Mouse (Mus musculus) testis, adult 2 months (tissue): ENCODE measurements around the gene Asb15. TPM values are rescaled to one million over a fixed set of nuclear protein-coding genes. Genes with fewer than 3 reads are reported as not detected.

Source experiments
- H3K27ac ChIP-seq: fragments of 200-500 bp; 2 replicates; pipeline ENCODE4 v1.5.1; 2012; ENCODE audit warnings: low read depth, low read length; ENCODE audit not compliant: control insufficient read depth, insufficient read depth
- H3K27me3 ChIP-seq: fragments of 200-500 bp; 2 replicates; pipeline ENCODE4 v1.6.1; 2012; ENCODE audit warnings: mild to moderate bottlenecking, low read length, moderate library complexity; ENCODE audit not compliant: control insufficient read depth, insufficient read depth
- H3K36me3 ChIP-seq: fragments of 200-500 bp; 2 replicates; pipeline ENCODE4 v1.6.1; 2012; ENCODE audit warnings: mild to moderate bottlenecking, low read length; ENCODE audit not compliant: control insufficient read depth, insufficient read depth
- H3K4me1 ChIP-seq: fragments of 200-500 bp; 2 replicates; pipeline ENCODE4 v1.6.1; 2012; ENCODE audit warnings: low read length; ENCODE audit not compliant: control insufficient read depth, insufficient read depth
- H3K4me3 ChIP-seq: fragments of 200-500 bp; 2 replicates; pipeline ENCODE4 v1.5.1; 2012; ENCODE audit warnings: low read depth, mild to moderate bottlenecking, low read length, moderate library complexity, mixed read lengths; ENCODE audit not compliant: control insufficient read depth
- CTCF ChIP-seq: fragments of 200-500 bp; IDR thresholded peaks from 2 replicates; pipeline ENCODE4 v1.5.1; 2012; ENCODE audit warnings: low read depth, mild to moderate bottlenecking, inconsistent platforms, low read length, moderate library complexity; ENCODE audit not compliant: control insufficient read depth, insufficient read depth, insufficient replicate concordance
- POLR2A ChIP-seq: fragments of 200-500 bp; IDR thresholded peaks from 2 replicates; pipeline ENCODE4 v1.6.1; 2012; ENCODE audit warnings: low read depth, mild to moderate bottlenecking, inconsistent platforms, low read length, moderate library complexity; ENCODE audit not compliant: control insufficient read depth
- polyA plus RNA-seq: library from polyadenylated mRNA; depleted of rRNA; stranded (reverse); fragments of >200 nt; gene quantifications from 2 replicates; pipeline ENCODE4 v1.2.3, GENCODE M21; 2012

Asb15 gene
- polyA plus RNA-seq, 1 experiment = 24.3 TPM

GRCm38 (mm10) chr6:24585431-24586310 lies 57.7 kb downstream of the Asb15 start:
- H3K27ac ChIP-seq = no peak overlapping the region
- no peak overlapping the region for H3K4me3 ChIP-seq
- no peak for TF ChIP-seq POLR2A
- TF ChIP-seq CTCF = no peak
- H3K36me3 ChIP-seq = no peaks in the 10 kb centered on the region
- H3K27me3 ChIP-seq = no peaks in the 10 kb centered on the region
- H3K4me1 ChIP-seq = no peaks in the 10 kb centered on the region

GRCm38 (mm10) chr6:24586885-24587284 lies 58.9 kb downstream of the Asb15 start:
- Histone ChIP-seq H3K4me1 (no peaks in the 10 kb centered on the region), H3K36me3 (no peaks in the 10 kb centered on the region), H3K27me3 (no peaks in the 10 kb centered on the region), H3K4me3 (no peak overlapping the region), H3K27ac (no peak overlapping the region)
- TF ChIP-seq CTCF (no peak), POLR2A (no peak)

DNA sequence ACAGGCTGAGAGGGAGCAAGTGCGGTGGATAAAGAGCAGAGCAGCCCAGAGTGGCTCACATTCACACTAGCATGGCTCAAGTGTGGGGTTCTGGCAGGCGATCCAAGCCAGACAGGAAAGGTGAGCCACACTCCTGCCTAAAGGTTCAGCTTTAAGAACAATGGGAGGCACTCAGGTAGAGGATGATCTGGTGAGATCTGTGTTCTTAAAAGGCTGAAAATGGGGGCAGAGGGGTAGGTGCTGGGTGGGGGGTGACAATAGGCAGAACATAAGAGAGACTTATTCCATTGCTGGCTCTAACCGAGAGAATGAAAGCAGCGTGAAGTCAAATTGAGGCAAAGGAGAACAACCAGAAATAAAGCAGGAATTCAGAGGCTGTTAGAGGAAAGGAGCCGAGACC lies 62.3 kb downstream of the Asb15 start:
- Histone ChIP-seq H3K36me3 (no peaks in the 10 kb centered on the region), H3K27me3 (no peaks in the 10 kb centered on the region), H3K4me1 (no peaks in the 10 kb centered on the region), H3K4me3 (no peak overlapping the region), H3K27ac (no peak overlapping the region)
- TF ChIP-seq POLR2A (no peak), CTCF (no peak)

GRCm38 (mm10) chr6:24591525-24592218 lies 63.7 kb downstream of the Asb15 start:
- no peaks in the 10 kb centered on the region for H3K36me3 ChIP-seq
- no peak overlapping the region for H3K27ac ChIP-seq
- no peaks in the 10 kb centered on the region for H3K4me1 ChIP-seq
- TF ChIP-seq CTCF = no peak
- TF ChIP-seq POLR2A = no peak
- no peaks in the 10 kb centered on the region for H3K27me3 ChIP-seq
- H3K4me3 ChIP-seq = no peak overlapping the region

- H3K27ac ChIP-seq = no peak within 1 kb of the TSS
- H3K36me3 ChIP-seq = no peaks in the 10 kb centered on the region
- H3K27me3 ChIP-seq = no peaks in the 10 kb centered on the region
- TF ChIP-seq POLR2A = no peak
- no peak for TF ChIP-seq CTCF
- peak within 1 kb of the TSS; percentile 4 for H3K4me3 ChIP-seq
- H3K4me1 ChIP-seq = peaks cover 6% of the 10 kb centered on the region
Measured at GRCm38 (mm10) chr6:24597500-24597899, 69.6 kb downstream of the Asb15 start, which contains the start of gene Lmod2. Gene Lmod2, plus strand, starts transcription at chr6:24597762.

- Histone ChIP-seq H3K27me3 (no peaks in the 10 kb centered on the region), H3K4me3 (no peak overlapping the region), H3K4me1 (peaks cover 8% of the 10 kb centered on the region), H3K27ac (no peak overlapping the region), H3K36me3 (no peaks in the 10 kb centered on the region)
- TF ChIP-seq POLR2A (no peak), CTCF (no peak)
Measured at GRCm38 (mm10) chr6:24599179-24599578, 71.2 kb downstream of the Asb15 start.

GRCm38 (mm10) chr6:24599639-24600038 lies 71.7 kb downstream of the Asb15 start:
- Histone ChIP-seq H3K4me3 (no peak overlapping the region), H3K27ac (no peak overlapping the region), H3K4me1 (peaks cover 8% of the 10 kb centered on the region), H3K36me3 (no peaks in the 10 kb centered on the region), H3K27me3 (no peaks in the 10 kb centered on the region)
- TF ChIP-seq CTCF (no peak), POLR2A (no peak)
